Mouse (Mus musculus) heart, embryonic 14.5 days (tissue): Measurements from ENCODE around the gene Myzap. TPM values are rescaled to one million over a fixed set of nuclear protein-coding genes. Genes with fewer than 3 reads are reported as not detected.

ENCODE experiments used
- ATAC-seq: fragments of 200-750 bp; cut with Nextera tagmentation; 2 replicates; pipeline ENCODE4 v1.8.0; 2017; ENCODE audit warnings: low read depth, moderate TSS enrichment; ENCODE audit not compliant: insufficient number of reproducible peaks, insufficient read depth, low FRiP score
- H3K27ac ChIP-seq, 2 experiments: fragments of 200-500 bp in 1 of 2; fragments of 300-500 bp in 1 of 2; sonication (generic) in 1 of 2; replicated peaks in 1 of 2; 2 replicates each; pipeline ENCODE4 v1.5.1; 2012 to 2014; ENCODE audit warnings: low read depth in 2 of 2, low read length in 2 of 2, control low read depth in 1 of 2, mild to moderate bottlenecking in 1 of 2, mixed read lengths in 1 of 2; ENCODE audit not compliant: control insufficient read depth in 1 of 2, insufficient read depth in 1 of 2
- H3K27me3 ChIP-seq: fragments of 300-500 bp; sonication (generic); 2 replicates; pipeline ENCODE4 v1.6.1; 2014; ENCODE audit warnings: mild to moderate bottlenecking, low read length, control low read depth; ENCODE audit not compliant: control insufficient read depth, insufficient read depth
- H3K36me3 ChIP-seq: fragments of 300-500 bp; sonication (generic); 2 replicates; pipeline ENCODE4 v1.6.1; 2014; ENCODE audit warnings: mild to moderate bottlenecking, control low read depth, low read length, mixed read lengths; ENCODE audit not compliant: control insufficient read depth, insufficient read depth
- H3K4me1 ChIP-seq, 2 experiments: fragments of 200-500 bp in 1 of 2; fragments of 300-500 bp in 1 of 2; sonication (generic) in 1 of 2; 2 replicates each; pipeline ENCODE4 v1.6.1; 2012 to 2014; ENCODE audit warnings: low read length in 2 of 2, control low read depth in 1 of 2, mixed read lengths in 1 of 2; ENCODE audit not compliant: control insufficient read depth in 2 of 2, insufficient read depth in 2 of 2
- H3K4me2 ChIP-seq: fragments of 300-500 bp; sonication (generic); 2 replicates; pipeline ENCODE4 v1.6.1; 2014; ENCODE audit warnings: mild to moderate bottlenecking, low read length
- H3K4me3 ChIP-seq, 2 experiments: fragments of 200-500 bp in 1 of 2; fragments of 300-500 bp in 1 of 2; sonication (generic) in 1 of 2; 2 replicates each; pipeline ENCODE4 v1.5.1; 2012 to 2014; ENCODE audit warnings: low read length in 2 of 2, mild to moderate bottlenecking in 2 of 2, control low read depth in 1 of 2, low read depth in 1 of 2, moderate library complexity in 1 of 2; ENCODE audit not compliant: control insufficient read depth in 1 of 2, insufficient read depth in 1 of 2
- H3K9ac ChIP-seq: fragments of 300-500 bp; sonication (generic); 2 replicates; pipeline ENCODE4 v1.6.1; 2014; ENCODE audit warnings: mild to moderate bottlenecking, low read length
- H3K9me3 ChIP-seq: fragments of 300-500 bp; sonication (generic); 2 replicates; pipeline ENCODE4 v1.6.1; 2016; ENCODE audit warnings: low read length, control low read depth; ENCODE audit not compliant: control insufficient read depth
- WGBS: fragments of 180-500 bp; shearing (Covaris S2); extraction: QIAGEN DNeasy Blood & Tissue Kit; methylation state at CpG from one replicate; pipeline ENCODE4 v1.1.7; 2014; 5-methylcytosine and 5-hydroxymethylcytosine counted together
- polyA plus RNA-seq: library from polyadenylated mRNA; unstranded; fragments of >200 nt; fragmentation: Nextera tagmentation; extraction: Ambion mirVana; gene quantifications from 2 replicates; pipeline ENCODE4 v1.2.1, GENCODE M21; 2014

The Myzap gene
- polyA plus RNA-seq, 1 experiment from 2014 or later: 125 TPM

GRCm38 (mm10) chr9:71498391-71499182, 93.6 kb downstream of the Myzap start:
- no peak overlapping the region for H3K27ac ChIP-seq
- H3K9ac ChIP-seq: no peak overlapping the region
- 59% methylated on average over 10 of the region's 10 CpGs for WGBS
- no peak for ATAC-seq
- no peaks in the 10 kb centered on the region for H3K27me3 ChIP-seq
- H3K4me3 ChIP-seq: no peak overlapping the region
- H3K9me3 ChIP-seq: no peaks in the 10 kb centered on the region
- H3K4me2 ChIP-seq: no peak overlapping the region
- peaks cover 17% of the 10 kb centered on the region for H3K36me3 ChIP-seq
- H3K4me1 ChIP-seq: peaks cover 4 to 7% of the 10 kb centered on the region in 2 experiments; a peak in 2 of 4 replicates

GRCm38 (mm10) chr9:71496637-71497036, 95.5 kb downstream of the Myzap start:
- H3K36me3 ChIP-seq: peaks cover 8% of the 10 kb centered on the region
- H3K27ac ChIP-seq: no peak overlapping the region
- no peaks in the 10 kb centered on the region for H3K9me3 ChIP-seq
- peaks cover 0 to 6% of the 10 kb centered on the region in 2 experiments; a peak in 2 of 4 replicates for H3K4me1 ChIP-seq
- ATAC-seq: no peak
- 44% methylated on average over 2 of the region's 2 CpGs for WGBS
- no peaks in the 10 kb centered on the region for H3K27me3 ChIP-seq
- no peak overlapping the region for H3K4me3 ChIP-seq
- no peak overlapping the region for H3K9ac ChIP-seq
- H3K4me2 ChIP-seq: no peak overlapping the region

- WGBS: 81% methylated on average over 5 of the region's 5 CpGs
Observed at GRCm38 (mm10) chr9:71493771-71494170, 98.4 kb downstream of the Myzap start.

GRCm38 (mm10) chr9:71492296-71493025, 99.7 kb downstream of the Myzap start:
- H3K27me3 ChIP-seq: no peaks in the 10 kb centered on the region
- H3K4me2 ChIP-seq: no peak overlapping the region
- no peak overlapping the region for H3K27ac ChIP-seq
- H3K4me3 ChIP-seq: no peak overlapping the region
- H3K9ac ChIP-seq: no peak overlapping the region
- no peaks in the 10 kb centered on the region for H3K9me3 ChIP-seq
- 69% methylated on average over 15 of the region's 15 CpGs for WGBS
- peaks cover 0 to 2% of the 10 kb centered on the region in 2 experiments; a peak in 1 of 4 replicates for H3K4me1 ChIP-seq
- no peaks in the 10 kb centered on the region for H3K36me3 ChIP-seq
- no peak for ATAC-seq

More at GRCm38 (mm10) chr9:71493771-71494170, 98.4 kb downstream of the Myzap start:
- Histone ChIP-seq H3K27me3 (no peaks in the 10 kb centered on the region), H3K4me1 (peaks cover 0 to 2% of the 10 kb centered on the region in 2 experiments; a peak in 2 of 4 replicates), H3K9ac (no peak overlapping the region), H3K9me3 (no peaks in the 10 kb centered on the region), H3K4me3 (no peak overlapping the region), H3K4me2 (no peak overlapping the region), H3K36me3 (no peaks in the 10 kb centered on the region), H3K27ac (no peak overlapping the region)
- ATAC-seq: no peak

- H3K27me3 ChIP-seq: no peaks in the 10 kb centered on the region
- H3K9me3 ChIP-seq: no peaks in the 10 kb centered on the region
- H3K4me2 ChIP-seq: no peak overlapping the region
- H3K4me1 ChIP-seq: peaks cover 0 to 2% of the 10 kb centered on the region in 2 experiments; a peak in 2 of 4 replicates
- no peak for ATAC-seq
- no peaks in the 10 kb centered on the region for H3K36me3 ChIP-seq
- H3K27ac ChIP-seq: no peak overlapping the region
- H3K9ac ChIP-seq: no peak overlapping the region
- WGBS: 63% methylated on average over 3 of the region's 3 CpGs
- H3K4me3 ChIP-seq: no peak overlapping the region
Observed at GRCm38 (mm10) chr9:71490076-71490475, 102.1 kb downstream of the Myzap start.

GRCm38 (mm10) chr9:71486127-71486526, 106.0 kb downstream of the Myzap start:
- Histone ChIP-seq H3K4me1 (peaks cover 0 to 16% of the 10 kb centered on the region in 2 experiments; a peak in 3 of 4 replicates), H3K27ac (peak overlapping the region; percentile 15 to 97; a peak in 2 of 4 replicates), H3K9me3 (no peaks in the 10 kb centered on the region), H3K9ac (peak overlapping the region; percentile 100; the same call in 1 of the 2 replicates), H3K4me2 (peak overlapping the region; percentile 90), H3K36me3 (peaks cover 26% of the 10 kb centered on the region), H3K4me3 (peak overlapping the region in 1 of 2 experiments; percentile 100; a peak in 2 of 4 replicates), H3K27me3 (no peaks in the 10 kb centered on the region)
- no peak for ATAC-seq
- 42% methylated on average over 7 of the region's 7 CpGs for WGBS

- peak within 1 kb of the TSS; percentile 90 for H3K4me2 ChIP-seq
- H3K4me3 ChIP-seq: peak within 1 kb of the TSS; percentile 94 to 100
- WGBS: under 1% methylated on average over 70 of the region's 70 CpGs
- H3K9me3 ChIP-seq: no peaks in the 10 kb centered on the region
- H3K27ac ChIP-seq: peak within 1 kb of the TSS; percentile 97
- H3K36me3 ChIP-seq: peaks cover 32% of the 10 kb centered on the region
- H3K27me3 ChIP-seq: no peaks in the 10 kb centered on the region
- H3K9ac ChIP-seq: peak within 1 kb of the TSS; percentile 100
- ATAC-seq: peak; percentile 97
- peaks cover 0 to 16% of the 10 kb centered on the region in 2 experiments for H3K4me1 ChIP-seq
Observed at GRCm38 (mm10) chr9:71485475-71486094, 106.6 kb downstream of the Myzap start, which contains the start of gene Polr2m. Polr2m (minus strand) TSS chr9:71485935.
